Mouse (Mus musculus) Patski (cell line): ENCODE measurements at regions not wholly inside any gene's neighbourhood (a gene's known extent, or its start where the extent isn't known, plus 50 kb on each side); places are given as distances from the start of the nearest gene placed in this dataset.
"Not testable (repeated sequence)": the region's sequence is repeated elsewhere in the genome, so short reads cannot be mapped to it uniquely, and the experiment has no call there.

ENCODE experiments used
- ATAC-seq: fragments of 100-300 bp; one replicate; pipeline ENCODE4 v1.8.0; 2021
- CTCF ChIA-PET: fragments of 350-600 bp; sonication (Branson Sonifier 250); formaldehyde crosslinking; loops from one replicate; lab custom pipeline; 2022; ENCODE audit warnings: inconsistent platforms; lab: Charles Lee
- POLR2A ChIA-PET: fragments of 350-600 bp; sonication (Branson Sonifier 250); formaldehyde crosslinking; loops from one replicate; lab custom pipeline; 2022; ENCODE audit warnings: antibody characterized with exemption, inconsistent platforms; lab: Charles Lee
- DNase-seq: peaks from one replicate; pipeline ENCODE4 v3.0.0-alpha.2; 2011; ENCODE audit warnings: low read depth, low spot score
- H3K27me3 ChIP-seq: fragments of 371-371 bp; one replicate; pipeline ENCODE4 v1.5.1; 2021
- CTCF ChIP-seq: fragments of 100-300 bp; IDR thresholded peaks from one replicate; pipeline ENCODE4 v1.5.1; 2021
- in situ Hi-C: fragments of 300-500 bp; cut with MboI; formaldehyde crosslinking; loops from 3 replicates; pipeline ENCODE4 v1.11.1; 2018; ENCODE audit warnings: low pct_unique_long_range_greater_than_20kb, mixed read lengths

DNA sequence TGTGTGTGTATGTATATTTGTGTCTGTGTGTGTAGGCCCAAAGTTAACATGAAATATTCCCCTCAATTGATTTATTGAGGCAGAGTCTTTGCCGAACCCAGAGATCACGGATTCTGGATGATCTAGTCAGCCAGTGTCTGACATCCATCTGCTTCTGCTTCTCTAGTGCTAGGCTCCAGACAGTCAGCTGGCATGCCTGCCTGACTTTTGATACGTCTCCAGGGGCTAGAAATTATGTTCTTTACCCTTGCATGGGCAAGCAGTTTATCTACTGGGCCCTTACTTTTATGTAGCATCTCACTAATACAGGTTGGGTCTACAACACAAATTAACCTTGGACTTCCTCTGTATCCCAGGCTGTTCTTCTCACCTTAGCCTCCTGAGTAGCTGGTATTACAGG is 231.5 kb downstream of the Nucb2 start:
- CTCF ChIA-PET = no interaction called here
- no peak for DNase-seq
- POLR2A ChIA-PET = no interaction called here
- TF ChIP-seq CTCF = no peak
- in situ Hi-C loops = no loop called here
- no peaks in the 10 kb centered on the region for H3K27me3 ChIP-seq
- ATAC-seq = no peak

DNA sequence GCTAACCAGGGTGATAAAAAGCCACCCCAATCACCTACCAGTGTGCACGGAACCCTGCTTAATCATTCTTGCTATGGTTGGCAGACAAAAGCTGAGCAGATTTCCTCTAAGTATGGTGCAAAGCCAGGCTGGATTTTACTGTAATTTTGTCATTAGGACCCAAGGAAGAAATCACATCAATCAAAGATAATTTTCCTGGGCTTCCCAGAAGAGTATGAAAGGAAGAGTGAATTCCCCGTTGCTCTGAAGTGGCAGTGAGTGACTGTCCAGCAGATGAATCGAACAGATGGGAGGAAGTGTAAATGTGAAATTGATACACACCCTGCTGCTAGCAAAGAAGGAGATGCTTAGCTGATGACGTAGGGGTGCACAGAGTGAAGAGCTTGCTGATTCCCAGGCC is 232.2 kb downstream of the Nucb2 start:
- H3K27me3 ChIP-seq = no peaks in the 10 kb centered on the region
- ATAC-seq (no peak), DNase-seq (no peak)
- in situ Hi-C loops = no loop called here
- CTCF ChIA-PET = no interaction called here
- POLR2A ChIA-PET = no interaction called here
- TF ChIP-seq CTCF = no peak

DNA sequence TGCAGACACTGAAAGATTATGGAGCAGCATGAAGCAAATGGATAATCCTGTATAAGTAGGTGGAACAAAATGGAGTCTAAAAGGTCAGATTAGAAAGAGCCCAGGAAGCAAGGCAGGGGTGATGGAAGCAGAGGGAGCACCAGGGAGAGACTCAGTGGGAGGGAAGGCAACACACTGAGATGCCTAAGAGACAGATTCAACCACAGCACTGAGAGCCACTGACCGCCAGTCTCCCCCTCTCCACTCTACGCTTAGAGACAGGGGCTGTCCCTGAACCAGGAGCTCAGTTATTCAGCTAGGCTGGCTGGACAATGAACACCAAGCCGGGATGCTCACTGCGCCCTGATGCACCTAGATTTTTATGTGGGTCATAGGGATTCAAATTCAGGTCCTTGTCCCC is 233.8 kb downstream of the Nucb2 start:
- in situ Hi-C loops = no loop called here
- ChIA-PET CTCF (no interaction called here), POLR2A (no interaction called here)
- no peak for DNase-seq
- H3K27me3 ChIP-seq = no peaks in the 10 kb centered on the region
- no peak for TF ChIP-seq CTCF
- ATAC-seq = no peak

DNA sequence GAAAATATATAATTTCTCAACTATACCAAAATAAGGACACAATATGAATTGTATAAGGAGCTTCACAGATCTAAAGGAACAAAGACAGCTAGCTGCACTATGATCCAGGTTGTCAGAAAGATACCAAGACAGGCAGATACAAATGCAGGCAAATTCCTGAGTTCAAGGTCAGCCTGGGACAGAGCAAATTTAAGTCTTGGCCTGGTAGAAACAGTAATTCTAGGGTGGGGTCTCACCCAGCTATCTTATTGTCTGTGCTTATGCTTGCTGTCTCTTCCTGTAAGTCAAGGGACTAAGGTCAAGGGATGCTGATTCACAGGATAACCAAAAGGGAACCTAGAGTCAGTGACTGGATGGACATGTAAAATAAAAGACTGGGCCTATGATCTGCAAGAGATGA is 250.4 kb downstream of the Nucb2 start:
- no peak for ATAC-seq
- CTCF ChIA-PET = no interaction called here
- DNase-seq = no peak
- H3K27me3 ChIP-seq = no peaks in the 10 kb centered on the region
- POLR2A ChIA-PET = no interaction called here
- no peak for TF ChIP-seq CTCF
- in situ Hi-C loops = no loop called here

DNA sequence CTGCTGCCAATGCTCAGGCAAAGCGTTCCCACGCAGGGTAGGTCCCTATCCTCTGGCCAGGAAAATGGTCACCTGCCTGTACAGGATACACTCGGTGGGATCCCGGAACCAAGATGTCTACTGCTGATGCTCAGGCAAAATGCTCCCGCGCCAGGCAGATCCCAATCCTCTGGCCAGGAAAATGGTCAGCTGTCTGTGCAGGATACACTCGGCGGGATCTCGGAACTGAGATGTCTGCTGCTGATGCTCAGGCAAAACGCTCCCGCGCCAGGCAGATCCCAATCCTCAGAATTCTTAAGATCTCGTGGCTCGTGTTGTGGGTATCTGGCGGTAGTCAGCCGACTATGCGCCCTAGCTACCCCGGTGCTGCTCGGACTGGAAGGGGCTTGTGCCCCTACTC is 288.0 kb downstream of the Nucb2 start:
- DNase-seq, H3K27me3 ChIP-seq, POLR2A ChIA-PET, CTCF ChIA-PET, in situ Hi-C loops, ATAC-seq: not testable (repeated sequence)

DNA sequence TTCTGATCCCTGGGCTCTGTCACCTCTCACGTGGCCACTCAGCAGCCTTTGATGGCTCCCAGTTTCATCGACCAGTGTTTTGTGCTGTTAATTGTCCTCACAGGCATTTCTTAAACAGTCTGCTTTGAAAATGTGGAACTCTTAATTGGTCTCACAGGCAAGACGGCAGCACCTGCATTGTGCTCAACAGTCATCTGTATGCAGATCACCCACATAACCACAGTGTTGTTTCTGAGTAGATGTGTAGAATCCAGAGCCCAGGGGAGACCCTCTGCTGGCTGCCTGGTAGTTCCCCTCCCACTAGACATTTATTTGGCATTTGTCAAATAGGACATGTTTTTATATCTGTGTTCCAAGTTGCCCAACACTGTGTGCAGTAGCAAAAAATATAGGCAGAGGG is 304.3 kb downstream of the Nucb2 start:
- in situ Hi-C loops = no loop called here
- POLR2A ChIA-PET = no interaction called here

DNA sequence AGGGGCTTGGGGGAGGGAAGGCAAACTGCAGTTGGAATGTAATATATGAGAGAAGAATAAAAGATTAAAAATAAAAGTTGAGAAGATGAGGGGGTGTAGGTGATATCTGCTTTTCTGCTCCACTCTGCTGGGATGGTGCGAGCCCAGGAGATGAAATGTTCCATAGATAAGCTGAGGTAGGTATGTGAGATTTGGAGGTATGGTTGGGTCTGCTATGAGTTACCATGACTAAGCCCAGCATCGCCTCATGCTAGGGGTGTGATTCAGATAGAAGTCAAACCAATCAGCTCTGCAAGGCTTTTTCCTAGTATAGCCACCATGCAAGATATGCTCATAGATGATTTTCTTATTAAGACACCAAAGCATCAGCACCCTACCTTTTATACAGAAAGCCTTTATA is 312.3 kb downstream of the Nucb2 start:
- POLR2A ChIA-PET = no interaction called here
- ATAC-seq (no peak), DNase-seq (no peak)
- in situ Hi-C loops = no loop called here
- no peaks in the 10 kb centered on the region for H3K27me3 ChIP-seq
- no peak for TF ChIP-seq CTCF
- CTCF ChIA-PET = no interaction called here

More for the DNA sequence above, 304.3 kb downstream of the Nucb2 start:
- no peak for DNase-seq
- TF ChIP-seq CTCF = no peak
- CTCF ChIA-PET = no interaction called here
- no peaks in the 10 kb centered on the region for H3K27me3 ChIP-seq
- no peak for ATAC-seq

DNA sequence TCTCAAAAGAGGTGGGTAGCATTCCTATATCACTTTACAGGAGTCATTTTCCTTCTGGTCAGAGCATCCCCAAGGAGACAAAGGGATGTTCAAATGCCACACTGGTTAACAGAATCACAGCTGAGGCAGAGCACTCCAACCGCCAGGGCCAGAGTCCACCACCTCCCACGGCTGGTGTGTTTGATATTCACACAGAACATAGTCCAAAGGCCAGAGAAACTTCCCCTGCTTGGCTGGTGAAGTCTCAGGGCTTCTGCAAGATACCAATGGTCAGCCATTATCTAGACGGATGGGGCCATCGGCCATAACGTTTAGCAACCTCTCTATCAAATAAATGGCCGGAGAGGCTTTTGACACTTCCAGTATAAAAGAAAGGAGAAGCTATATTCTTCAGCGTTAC is 313.8 kb downstream of the Nucb2 start:
- POLR2A ChIA-PET = no interaction called here
- ATAC-seq (no peak), DNase-seq (no peak)
- no peaks in the 10 kb centered on the region for H3K27me3 ChIP-seq
- TF ChIP-seq CTCF = no peak
- CTCF ChIA-PET = interaction anchor here (1.5 kb wide), 1 partner anchor 11 kb away, joined by 3 read pairs; no protein-coding TSS in a partner anchor
- in situ Hi-C loops = no loop called here

DNA sequence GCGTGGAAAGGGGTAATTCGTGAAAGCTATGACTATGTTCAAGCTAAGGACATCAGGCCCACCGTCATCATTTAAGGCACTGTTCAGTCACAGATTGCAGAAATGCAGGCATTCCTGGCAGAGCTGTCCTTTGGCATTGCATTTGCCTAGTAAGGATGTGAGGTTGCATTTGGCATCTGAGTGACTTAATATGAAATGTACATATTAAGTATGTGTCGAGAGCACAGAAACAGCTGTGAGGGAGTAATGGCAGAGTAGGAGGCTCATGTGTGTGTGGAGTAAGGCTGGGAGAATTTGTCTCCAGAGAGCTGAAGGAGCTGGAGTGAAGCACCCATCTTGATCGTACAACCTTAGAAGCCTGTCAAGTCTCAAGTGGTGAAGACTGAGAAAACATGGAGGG is 316.4 kb downstream of the Nucb2 start:
- no peaks in the 10 kb centered on the region for H3K27me3 ChIP-seq
- CTCF ChIA-PET = no interaction called here
- DNase-seq (no peak), ATAC-seq (no peak)
- in situ Hi-C loops = no loop called here
- TF ChIP-seq CTCF = no peak
- POLR2A ChIA-PET = no interaction called here

DNA sequence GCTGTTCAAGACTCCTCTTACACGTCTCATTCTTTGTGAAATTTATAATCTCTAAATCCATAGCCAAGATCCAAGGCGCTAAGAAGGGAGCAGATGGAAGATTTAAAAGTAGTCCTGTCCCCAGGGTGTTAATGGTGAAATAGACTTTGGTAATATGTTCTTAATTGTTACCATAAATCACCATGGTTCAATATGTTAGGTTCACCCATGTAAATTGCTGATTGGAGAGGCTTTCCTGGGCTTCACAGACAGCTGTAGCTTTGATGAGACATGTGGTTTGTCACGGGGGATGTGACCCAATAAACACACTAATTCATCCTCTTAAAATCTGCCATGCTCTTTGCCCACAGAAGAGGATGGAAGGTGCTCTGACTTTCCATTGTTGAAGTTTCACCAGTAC is 338.7 kb downstream of the Nucb2 start:
- POLR2A ChIA-PET = no interaction called here
- no peak for TF ChIP-seq CTCF
- in situ Hi-C loops = no loop called here
- DNase-seq = no peak
- H3K27me3 ChIP-seq = no peaks in the 10 kb centered on the region
- no peak for ATAC-seq
- CTCF ChIA-PET = no interaction called here

DNA sequence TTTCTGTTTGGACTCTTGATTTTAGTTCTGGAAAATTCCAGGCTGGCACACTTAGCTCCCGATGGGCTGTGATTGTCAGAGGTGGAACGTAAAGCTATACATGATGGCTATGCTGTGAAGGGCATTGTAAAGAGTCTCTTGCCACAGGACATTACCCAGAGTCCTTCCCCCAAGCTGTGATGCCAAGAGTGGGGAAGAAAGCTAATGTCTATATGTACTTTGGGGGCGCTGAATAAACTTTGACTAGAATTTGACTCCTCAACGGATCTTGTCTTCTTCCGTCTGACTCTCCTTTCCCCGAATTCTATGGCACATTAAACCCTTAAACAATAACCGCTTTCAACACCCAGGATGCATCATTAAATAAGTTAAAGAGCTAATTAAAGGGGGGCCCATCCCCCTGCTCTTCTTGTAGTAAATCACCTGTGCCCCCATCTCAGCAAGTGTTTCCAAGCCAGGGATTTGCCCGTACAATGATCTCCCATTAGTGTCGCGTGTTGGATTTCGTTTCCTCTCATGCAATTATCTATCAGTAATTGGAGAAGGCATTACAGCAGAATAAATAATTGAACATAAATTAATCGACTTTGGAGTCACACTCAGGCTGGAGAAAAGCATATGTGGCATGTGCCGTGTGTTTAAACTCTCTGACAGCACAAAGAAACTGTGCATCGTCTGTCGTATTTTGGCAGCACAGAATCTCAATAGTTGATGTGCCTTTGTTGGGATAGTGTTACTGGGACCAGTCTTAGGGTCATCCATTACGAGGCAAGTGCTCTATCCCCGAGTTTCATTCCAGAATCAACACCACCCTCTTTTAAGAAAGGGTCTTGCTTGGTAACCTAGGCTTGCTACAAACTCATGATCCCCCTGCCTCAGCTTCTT is 343.9 kb downstream of the Nucb2 start:
- ChIA-PET POLR2A (no interaction called here), CTCF (no interaction called here)
- no peaks in the 10 kb centered on the region for H3K27me3 ChIP-seq
- no peak for ATAC-seq
- DNase-seq = no peak
- in situ Hi-C loops = no loop called here
- no peak for TF ChIP-seq CTCF
